Mouse (Mus musculus) kidney, postnatal 36 days (tissue): Measurements from ENCODE around the gene Phrf1.
A peak's percentile ranks its signal among the peaks of the same experiment; 100 is the strongest.

Experiments
- DNase-seq, 2 experiments: peaks; one replicate each; pipeline ENCODE4 v3.0.0; 2021 to 2022; ENCODE audit warnings: mixed read lengths in 2 of 2

The Phrf1 gene

GRCm38 (mm10) chr7:141261480-141261879 lies 32.9 kb downstream of the Phrf1 start:
- peak in 1 of 2 experiments; percentile 47 for DNase-seq

GRCm38 (mm10) chr7:141263640-141264039 lies 35.1 kb downstream of the Phrf1 start:
- no peak for DNase-seq

- no peak for DNase-seq
These were observed 35.6 kb downstream of the Phrf1 start for GRCm38 (mm10) chr7:141264041-141264700.

- DNase-seq = peak in 1 of 2 experiments; percentile 67
These were observed 36.3 kb downstream of the Phrf1 start for GRCm38 (mm10) chr7:141264761-141265410.

- no peak for DNase-seq
These were observed 36.8 kb downstream of the Phrf1 start for GRCm38 (mm10) chr7:141265411-141265738.

GRCm38 (mm10) chr7:141265739-141266561 lies 37.4 kb downstream of the Phrf1 start, which contains the start of gene Irf7:
TSS of gene Irf7 (minus strand) at chr7:141266481.
- peak; percentile 80 to 83 for DNase-seq

GRCm38 (mm10) chr7:141268466-141269272 lies 40.1 kb downstream of the Phrf1 start:
- no peak for DNase-seq

GRCm38 (mm10) chr7:141269273-141269545 lies 40.6 kb downstream of the Phrf1 start:
- DNase-seq = no peak

GRCm38 (mm10) chr7:141270631-141271030 lies 42.0 kb downstream of the Phrf1 start:
- DNase-seq = no peak

- no peak for DNase-seq
These were observed 46.8 kb downstream of the Phrf1 start for GRCm38 (mm10) chr7:141275356-141275755.

GRCm38 (mm10) chr7:141276546-141276945 lies 48.0 kb downstream of the Phrf1 start, which contains the start of gene Cdhr5:
TSS of gene Cdhr5 (minus strand) at chr7:141276786.
- DNase-seq = peak; percentile 85 to 87

- no peak for DNase-seq
These were observed 49.4 kb downstream of the Phrf1 start for GRCm38 (mm10) chr7:141277701-141278678.

GRCm38 (mm10) chr7:141278766-141279590 lies 50.4 kb downstream of the Phrf1 start, which contains the start of gene Sct:
TSS of gene Sct (minus strand) at chr7:141279133.
- DNase-seq = peak in 1 of 2 experiments; percentile 69

- DNase-seq = no peak
These were observed 52.9 kb downstream of the Phrf1 start for GRCm38 (mm10) chr7:141281442-141281841.

- DNase-seq = peak in 1 of 2 experiments; percentile 39
These were observed 54.2 kb downstream of the Phrf1 start for GRCm38 (mm10) chr7:141282756-141283155.

GRCm38 (mm10) chr7:141288042-141288441 lies 59.5 kb downstream of the Phrf1 start:
- no peak for DNase-seq

GRCm38 (mm10) chr7:141291921-141292582 lies 63.5 kb downstream of the Phrf1 start, which contains the start of gene Drd4:
TSS of gene Drd4 (plus strand) at chr7:141292006.
- peak in 1 of 2 experiments; percentile 38 for DNase-seq

GRCm38 (mm10) chr7:141292583-141293388 lies 64.2 kb downstream of the Phrf1 start:
- DNase-seq = no peak
